Mouse (Mus musculus) testis, adult 2 months (tissue): Measurements from ENCODE around the gene Gm20388. TPM values are rescaled to one million over a fixed set of nuclear protein-coding genes. Genes with fewer than 3 reads are reported as not detected.

Source experiments
- H3K27ac ChIP-seq: fragments of 200-500 bp; 2 replicates; pipeline ENCODE4 v1.5.1; 2012; ENCODE audit warnings: low read depth, low read length; ENCODE audit not compliant: control insufficient read depth, insufficient read depth
- H3K27me3 ChIP-seq: fragments of 200-500 bp; 2 replicates; pipeline ENCODE4 v1.6.1; 2012; ENCODE audit warnings: mild to moderate bottlenecking, low read length, moderate library complexity; ENCODE audit not compliant: control insufficient read depth, insufficient read depth
- H3K36me3 ChIP-seq: fragments of 200-500 bp; 2 replicates; pipeline ENCODE4 v1.6.1; 2012; ENCODE audit warnings: mild to moderate bottlenecking, low read length; ENCODE audit not compliant: control insufficient read depth, insufficient read depth
- H3K4me1 ChIP-seq: fragments of 200-500 bp; 2 replicates; pipeline ENCODE4 v1.6.1; 2012; ENCODE audit warnings: low read length; ENCODE audit not compliant: control insufficient read depth, insufficient read depth
- H3K4me3 ChIP-seq: fragments of 200-500 bp; 2 replicates; pipeline ENCODE4 v1.5.1; 2012; ENCODE audit warnings: low read depth, mild to moderate bottlenecking, low read length, moderate library complexity, mixed read lengths; ENCODE audit not compliant: control insufficient read depth
- CTCF ChIP-seq: fragments of 200-500 bp; IDR thresholded peaks from 2 replicates; pipeline ENCODE4 v1.5.1; 2012; ENCODE audit warnings: low read depth, mild to moderate bottlenecking, inconsistent platforms, low read length, moderate library complexity; ENCODE audit not compliant: control insufficient read depth, insufficient read depth, insufficient replicate concordance
- POLR2A ChIP-seq: fragments of 200-500 bp; IDR thresholded peaks from 2 replicates; pipeline ENCODE4 v1.6.1; 2012; ENCODE audit warnings: low read depth, mild to moderate bottlenecking, inconsistent platforms, low read length, moderate library complexity; ENCODE audit not compliant: control insufficient read depth
- polyA plus RNA-seq: library from polyadenylated mRNA; depleted of rRNA; stranded (reverse); fragments of >200 nt; gene quantifications from 2 replicates; pipeline ENCODE4 v1.2.3, GENCODE M21; 2012

Gm20388 gene
- polyA plus RNA-seq, 1 experiment, result 5.6 TPM

DNA sequence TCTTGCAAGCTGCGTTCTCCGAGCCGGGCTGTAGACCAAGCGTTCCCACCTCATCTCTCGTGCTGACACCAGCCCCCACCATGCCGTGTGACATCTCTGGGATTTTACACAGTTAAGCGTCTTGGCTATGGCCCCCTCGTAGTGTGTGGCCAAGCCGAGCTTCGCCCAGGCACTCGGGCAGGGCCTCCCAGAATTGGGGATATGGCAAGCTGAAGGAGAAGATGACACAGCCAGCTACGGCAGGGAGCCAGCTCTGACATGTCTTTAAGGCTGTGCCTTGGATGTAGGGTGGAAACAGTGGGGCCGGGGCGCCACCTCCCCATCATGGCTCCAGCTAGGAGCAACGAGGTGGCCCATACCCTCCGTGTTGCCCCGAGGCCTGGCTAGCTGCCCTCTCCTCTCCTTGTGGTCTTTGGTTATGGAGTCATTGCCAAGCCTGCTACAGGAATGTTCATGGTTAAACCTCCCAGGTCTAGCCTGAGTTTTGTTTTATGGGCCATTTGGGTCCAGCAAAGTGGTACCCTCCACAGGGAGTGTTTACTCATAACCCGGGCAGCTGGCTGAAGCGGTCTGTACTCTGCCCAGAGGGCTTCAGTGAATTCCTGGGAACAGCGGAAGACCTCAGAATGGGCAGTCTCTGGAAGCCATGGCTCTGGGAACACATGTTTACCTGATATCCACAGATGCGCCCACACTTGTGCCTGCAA is 406.6 kb downstream of the Gm20388 start:
- H3K4me1 ChIP-seq, result peaks cover 3% of the 10 kb centered on the region
- TF ChIP-seq CTCF (no peak), POLR2A (no peak)
- H3K4me3 ChIP-seq, result no peak overlapping the region
- no peak overlapping the region for H3K27ac ChIP-seq
- no peaks in the 10 kb centered on the region for H3K27me3 ChIP-seq
- no peaks in the 10 kb centered on the region for H3K36me3 ChIP-seq

- peaks cover 3% of the 10 kb centered on the region for H3K4me1 ChIP-seq
- H3K27ac ChIP-seq, result no peak overlapping the region
- TF ChIP-seq POLR2A, result no peak
- no peak for TF ChIP-seq CTCF
- H3K4me3 ChIP-seq, result no peak overlapping the region
- no peaks in the 10 kb centered on the region for H3K36me3 ChIP-seq
- H3K27me3 ChIP-seq, result no peaks in the 10 kb centered on the region
These were observed 407.9 kb downstream of the Gm20388 start for GRCm38 (mm10) chr8:120318476-120318991.

- Histone ChIP-seq H3K4me3 (no peak overlapping the region), H3K27me3 (no peaks in the 10 kb centered on the region), H3K36me3 (no peaks in the 10 kb centered on the region), H3K4me1 (peaks cover 3% of the 10 kb centered on the region), H3K27ac (no peak overlapping the region)
- peak; percentile 20; the same call in 1 of the 2 replicates for TF ChIP-seq POLR2A
- TF ChIP-seq CTCF, result peak; percentile 100
These were observed 408.8 kb downstream of the Gm20388 start for GRCm38 (mm10) chr8:120319449-120319848.

DNA sequence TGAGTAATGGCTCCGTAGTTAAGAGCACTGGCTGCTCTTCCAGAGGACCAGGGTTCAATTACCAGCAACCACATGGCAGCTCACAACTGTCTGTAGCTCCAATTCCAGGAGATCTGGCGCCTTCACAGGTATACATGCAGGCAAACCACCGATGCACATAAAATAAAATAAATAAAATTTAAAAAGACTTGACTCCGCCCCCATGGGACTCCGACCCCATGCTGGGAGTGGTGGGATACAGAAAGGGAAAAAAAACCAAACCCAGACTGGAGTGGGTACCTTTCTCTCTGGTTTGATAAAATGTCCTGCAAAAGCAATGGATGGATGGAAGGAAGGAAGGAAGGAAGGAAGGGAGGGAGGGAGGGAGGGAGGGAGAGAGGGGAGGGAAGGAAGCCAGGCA is 409.5 kb downstream of the Gm20388 start:
- H3K36me3 ChIP-seq, result no peaks in the 10 kb centered on the region
- H3K27me3 ChIP-seq, result no peaks in the 10 kb centered on the region
- peaks cover 3% of the 10 kb centered on the region for H3K4me1 ChIP-seq
- H3K27ac ChIP-seq, result no peak overlapping the region
- no peak overlapping the region for H3K4me3 ChIP-seq
- no peak for TF ChIP-seq CTCF
- no peak for TF ChIP-seq POLR2A

DNA sequence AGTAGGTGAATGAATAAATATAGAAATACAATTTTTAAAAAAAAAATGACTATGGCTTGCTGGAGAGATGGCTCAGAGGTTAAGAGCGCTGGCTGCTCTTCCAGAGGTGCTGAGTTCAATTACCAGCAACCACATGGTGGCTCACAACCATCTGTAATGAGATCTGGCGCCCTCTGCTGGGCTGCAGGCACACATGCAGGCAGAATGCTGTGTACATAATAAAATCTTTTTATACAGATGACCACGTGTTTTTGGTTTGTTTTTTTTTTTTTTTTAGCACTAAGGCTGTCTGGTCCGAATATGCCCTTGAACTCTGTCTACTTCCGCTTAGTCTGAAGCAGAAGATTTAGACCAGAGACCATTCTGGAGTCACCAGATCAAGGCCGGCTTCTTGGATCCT is 411.1 kb downstream of the Gm20388 start:
- Histone ChIP-seq H3K27ac (no peak overlapping the region), H3K36me3 (no peaks in the 10 kb centered on the region), H3K27me3 (no peaks in the 10 kb centered on the region), H3K4me1 (peaks cover 3% of the 10 kb centered on the region), H3K4me3 (no peak overlapping the region)
- TF ChIP-seq POLR2A (no peak), CTCF (peak; percentile 74; the same call in 1 of the 2 replicates)

GRCm38 (mm10) chr8:120322956-120323448 is 412.4 kb downstream of the Gm20388 start:
- H3K4me3 ChIP-seq, result no peak overlapping the region
- peaks cover 3% of the 10 kb centered on the region for H3K4me1 ChIP-seq
- no peaks in the 10 kb centered on the region for H3K36me3 ChIP-seq
- no peaks in the 10 kb centered on the region for H3K27me3 ChIP-seq
- no peak overlapping the region for H3K27ac ChIP-seq
- TF ChIP-seq POLR2A, result no peak
- TF ChIP-seq CTCF, result no peak

DNA sequence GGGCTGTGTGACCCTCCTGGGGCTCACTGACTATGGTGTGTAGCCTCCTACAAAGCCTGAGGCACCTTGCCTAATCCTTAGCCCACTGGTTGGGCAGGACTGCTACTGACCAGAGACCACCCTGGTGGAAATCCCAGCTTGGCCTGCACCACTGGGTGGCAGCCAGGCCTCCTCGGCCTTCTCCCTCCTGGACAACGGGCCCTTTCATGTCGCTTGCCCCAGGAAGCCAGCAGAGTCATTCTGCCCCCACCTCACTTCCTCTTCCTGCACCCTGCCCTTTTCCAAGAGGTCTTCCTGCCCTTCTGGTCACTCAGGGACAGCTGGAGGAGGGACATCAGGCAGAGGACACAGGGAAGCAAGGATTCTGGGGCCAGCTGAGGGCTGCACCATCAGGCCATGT is 413.9 kb downstream of the Gm20388 start:
- Histone ChIP-seq H3K4me3 (no peak overlapping the region), H3K27ac (no peak overlapping the region), H3K4me1 (peaks cover 7% of the 10 kb centered on the region), H3K36me3 (no peaks in the 10 kb centered on the region), H3K27me3 (no peaks in the 10 kb centered on the region)
- TF ChIP-seq POLR2A (no peak), CTCF (no peak)
